Mouse (Mus musculus) bone marrow macrophage, adult 2 months (primary cell): ENCODE measurements at regions not wholly inside any gene's neighbourhood (a gene's known extent, or its start where the extent isn't known, plus 50 kb on each side); places are given as distances from the start of the nearest gene placed in this dataset.
A peak's percentile ranks its signal among the peaks of the same experiment; 100 is the strongest.

ENCODE experiments used
- H3K27ac ChIP-seq: 2 replicates; pipeline ENCODE4 v1.5.1; 2012; ENCODE audit warnings: low read depth, low read length; ENCODE audit not compliant: insufficient read depth
- H3K4me1 ChIP-seq: 2 replicates; pipeline ENCODE4 v1.6.1; 2012; ENCODE audit warnings: low read length; ENCODE audit not compliant: control insufficient read depth, insufficient read depth
- H3K4me3 ChIP-seq: 2 replicates; pipeline ENCODE4 v1.5.1; 2012; ENCODE audit warnings: mild to moderate bottlenecking, low read length, moderate library complexity; ENCODE audit not compliant: insufficient read depth
- CTCF ChIP-seq: IDR thresholded peaks from 2 replicates; pipeline ENCODE4 v1.5.1; 2012; ENCODE audit warnings: low read depth, mild to moderate bottlenecking, low read length, moderate library complexity
- POLR2A ChIP-seq: IDR thresholded peaks from 2 replicates; pipeline ENCODE4 v1.6.1; 2012; ENCODE audit warnings: mild to moderate bottlenecking, low read depth, low read length, borderline replicate concordance

DNA sequence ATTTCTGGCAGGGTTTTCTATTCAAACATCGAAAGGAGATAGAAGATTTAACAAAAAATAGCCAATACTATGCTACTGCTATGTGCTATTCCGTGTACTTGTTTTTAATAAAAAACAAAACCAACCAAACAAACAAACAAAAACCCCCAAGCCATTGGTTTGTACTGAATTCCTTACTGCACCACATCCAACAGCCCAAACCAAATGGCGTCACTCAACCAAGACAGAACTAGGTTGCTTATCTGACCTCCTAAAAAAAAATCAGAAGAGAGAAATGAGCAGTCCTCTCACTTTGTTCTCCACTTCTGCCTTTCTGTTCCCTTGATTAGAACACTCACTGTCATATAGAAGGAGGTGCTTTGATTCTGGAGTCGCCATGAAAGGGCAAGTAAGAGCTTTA, 68.6 kb upstream of the Klf7 start:
- Histone ChIP-seq H3K27ac (peak overlapping the region; percentile 79), H3K4me1 (peaks cover 57% of the 10 kb centered on the region), H3K4me3 (no peak overlapping the region)
- no peak for TF ChIP-seq CTCF
- TF ChIP-seq POLR2A, result no peak

- peak overlapping the region; percentile 94 for H3K27ac ChIP-seq
- TF ChIP-seq POLR2A, result no peak
- no peak for TF ChIP-seq CTCF
- no peak overlapping the region for H3K4me3 ChIP-seq
- H3K4me1 ChIP-seq, result peaks cover 51% of the 10 kb centered on the region
Measured at GRCm38 (mm10) chr1:64190097-64190496, 68.0 kb upstream of the Klf7 start.

DNA sequence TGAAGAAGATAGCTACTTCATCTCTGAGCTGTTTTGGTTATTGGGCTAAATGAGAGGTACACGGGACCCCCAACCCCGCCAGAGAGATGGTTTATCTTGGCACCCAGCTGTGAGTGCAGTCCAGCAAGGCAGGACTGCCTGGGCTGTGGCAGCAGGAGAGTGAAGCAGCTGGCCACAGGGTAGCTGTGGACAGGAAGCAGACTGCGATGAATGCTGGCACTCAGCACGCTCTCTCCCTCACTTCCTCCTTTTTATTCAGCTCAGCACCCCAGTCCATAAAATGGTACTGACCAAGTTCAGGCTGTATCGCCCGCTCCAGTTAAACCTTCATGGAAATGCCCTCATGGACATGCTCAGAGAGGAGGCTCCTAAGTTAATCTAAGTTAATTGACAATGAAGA, 67.4 kb upstream of the Klf7 start:
- Histone ChIP-seq H3K4me1 (peaks cover 46% of the 10 kb centered on the region), H3K27ac (peak overlapping the region; percentile 94), H3K4me3 (no peak overlapping the region)
- TF ChIP-seq CTCF (no peak), POLR2A (no peak)

DNA sequence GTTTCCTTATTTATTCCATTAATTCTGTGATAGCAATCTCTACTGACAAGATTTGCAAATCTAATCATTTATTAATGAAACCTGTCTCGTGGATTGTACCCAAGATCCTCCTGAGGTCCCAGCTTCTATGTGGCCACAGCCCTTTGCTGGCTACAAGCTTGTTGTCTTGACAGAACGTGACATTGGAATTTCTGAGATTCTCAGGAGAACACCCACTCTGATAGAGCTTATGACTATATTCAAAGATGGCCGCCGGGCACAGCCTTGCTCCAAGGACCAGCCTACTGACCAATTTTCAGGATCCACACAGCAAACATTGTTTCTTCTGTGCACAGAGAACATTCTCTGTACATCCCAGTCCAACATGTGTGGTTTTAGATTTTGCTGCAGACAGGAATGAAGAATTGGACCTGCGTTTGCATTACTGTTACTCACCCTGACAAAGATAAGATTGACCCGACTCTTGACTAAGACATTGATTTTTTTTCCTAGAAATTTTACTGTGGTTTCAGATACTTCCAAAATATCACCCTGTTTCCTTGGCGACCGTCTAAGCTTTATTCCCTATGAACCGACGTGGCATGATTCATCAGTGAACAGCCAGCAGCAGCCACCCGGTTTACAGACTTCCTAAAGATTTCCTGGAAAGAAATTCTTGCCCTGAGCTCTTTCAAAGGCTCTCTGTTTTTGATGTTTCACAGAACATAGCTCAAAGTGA, 65.9 kb upstream of the Klf7 start:
- H3K4me1 ChIP-seq, result peaks cover 33% of the 10 kb centered on the region
- H3K4me3 ChIP-seq, result no peak overlapping the region
- H3K27ac ChIP-seq, result no peak overlapping the region
- no peak for TF ChIP-seq POLR2A
- TF ChIP-seq CTCF, result no peak

DNA sequence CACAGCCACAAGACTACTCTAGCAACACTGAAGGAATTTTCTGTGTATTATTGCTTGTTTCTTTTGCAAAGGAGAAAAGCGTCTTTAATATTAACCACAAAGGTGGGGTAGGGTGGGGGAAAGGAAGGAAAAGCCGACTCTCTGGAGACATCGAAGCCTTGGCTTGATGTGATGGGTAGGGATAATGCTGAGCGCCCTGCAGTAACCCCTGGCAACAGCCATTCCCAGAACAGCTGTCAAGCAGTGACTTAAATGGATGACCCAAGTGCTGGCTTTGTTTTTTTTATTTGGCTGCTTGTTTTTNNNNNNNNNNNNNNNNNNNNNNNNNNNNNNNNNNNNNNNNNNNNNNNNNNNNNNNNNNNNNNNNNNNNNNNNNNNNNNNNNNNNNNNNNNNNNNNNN, 51.6 kb upstream of the Klf7 start:
- TF ChIP-seq CTCF (no peak), POLR2A (no peak)
- Histone ChIP-seq H3K4me3 (no peak overlapping the region), H3K27ac (no peak overlapping the region), H3K4me1 (no peaks in the 10 kb centered on the region)

- H3K27ac ChIP-seq, result no peak overlapping the region
- TF ChIP-seq CTCF (no peak), POLR2A (no peak)
- H3K4me3 ChIP-seq, result no peak overlapping the region
- H3K4me1 ChIP-seq, result no peaks in the 10 kb centered on the region
Measured at GRCm38 (mm10) chr1:64172122-64172521, 50.0 kb upstream of the Klf7 start.
